Mouse (Mus musculus) embryonic fibroblast, embryonic 13.5 days (primary cell): ENCODE data around the gene Ptprj.

Experiments used
- CTCF ChIP-seq: IDR thresholded peaks from 2 replicates; pipeline ENCODE4 v1.5.1; 2011; ENCODE audit warnings: mild to moderate bottlenecking, control low read depth, low read length, moderate library complexity, borderline replicate concordance; ENCODE audit not compliant: insufficient read depth
- POLR2A ChIP-seq: IDR thresholded peaks from 2 replicates; pipeline ENCODE4 v1.6.1; 2011; ENCODE audit warnings: low read depth, mild to moderate bottlenecking, control low read depth, low read length, moderate library complexity

GRCm38 (mm10) chr2:90620815-90621214, 40.4 kb upstream of the Ptprj start:
- no peak for TF ChIP-seq CTCF
- TF ChIP-seq POLR2A, result no peak
